Mouse (Mus musculus) lung, adult 2 months (tissue): ENCODE data around the gene Vmn2r106. TPM values are rescaled to one million over a fixed set of nuclear protein-coding genes. Genes with fewer than 3 reads are reported as not detected.

Experiments
- DNase-seq: peaks from one replicate; pipeline ENCODE4 v3.0.0; 2022
- H3K4me1 ChIP-seq: fragments of 200-500 bp; 2 replicates; pipeline ENCODE4 v1.6.1; 2011; ENCODE audit warnings: low read length; ENCODE audit not compliant: control insufficient read depth, insufficient read depth
- H3K4me3 ChIP-seq: fragments of 200-500 bp; replicated peaks from 2 replicates; pipeline ENCODE3; 2011; ENCODE audit warnings: low read depth, mild to moderate bottlenecking, control low read depth, low read length; ENCODE audit errors: extremely low read depth
- CTCF ChIP-seq: fragments of 200-500 bp; IDR thresholded peaks from 2 replicates; pipeline ENCODE4 v1.5.1; 2011; ENCODE audit warnings: mild to moderate bottlenecking, low read length, control low read depth; ENCODE audit not compliant: insufficient read depth
- POLR2A ChIP-seq: fragments of 200-500 bp; IDR thresholded peaks from 2 replicates; pipeline ENCODE4 v1.6.1; 2011; ENCODE audit warnings: low read depth, mild to moderate bottlenecking, control low read depth, low read length, borderline replicate concordance; ENCODE audit errors: extremely low read depth
- WGBS: fragments of 180-500 bp; shearing (Covaris S2); methylation state at CpG from one replicate; pipeline ENCODE4 v1.1.7; 2018; 5-methylcytosine and 5-hydroxymethylcytosine counted together
- polyA plus RNA-seq: library from polyadenylated mRNA; depleted of rRNA; stranded (reverse); fragments of >200 nt; gene quantifications from 2 replicates; pipeline ENCODE4 v1.2.3, GENCODE M21; 2012; rRNA removed

The Vmn2r106 gene
- not detected in 2 replicates for polyA plus RNA-seq

- H3K4me3 ChIP-seq = no peak within 1 kb of the TSS
- WGBS = 66% methylated on average over 1 of the region's 1 CpGs
Observed at GRCm38 (mm10) chr17:20285453-20285852, at the start of gene Vmn2r106. Gene Vmn2r106, minus strand, starts transcription at chr17:20285553.

GRCm38 (mm10) chr17:20305790-20306189, 20.4 kb upstream of the Vmn2r106 start:
- 89% methylated on average over 1 of the region's 1 CpGs for WGBS
- no peak for TF ChIP-seq CTCF
- no peak for TF ChIP-seq POLR2A

More at GRCm38 (mm10) chr17:20285453-20285852, at the start of gene Vmn2r106:
- no peaks in the 10 kb centered on the region for H3K4me1 ChIP-seq
- no peak for TF ChIP-seq CTCF
- TF ChIP-seq POLR2A = no peak
- DNase-seq = no peak

GRCm38 (mm10) chr17:20286906-20287305, 1.6 kb upstream of the Vmn2r106 start:
- Histone ChIP-seq H3K4me3 (no peak overlapping the region), H3K4me1 (no peaks in the 10 kb centered on the region)
- no peak for TF ChIP-seq CTCF
- TF ChIP-seq POLR2A = no peak
- no peak for DNase-seq

More at GRCm38 (mm10) chr17:20305790-20306189, 20.4 kb upstream of the Vmn2r106 start:
- no peak for DNase-seq
- Histone ChIP-seq H3K4me1 (no peaks in the 10 kb centered on the region), H3K4me3 (no peak overlapping the region)

- TF ChIP-seq POLR2A = no peak
- no peak for TF ChIP-seq CTCF
- no peaks in the 10 kb centered on the region for H3K4me1 ChIP-seq
- DNase-seq = no peak
- no peak overlapping the region for H3K4me3 ChIP-seq
- WGBS = 54% methylated on average over 4 of the region's 4 CpGs
Observed at GRCm38 (mm10) chr17:20255522-20255921, 29.8 kb downstream of the Vmn2r106 start.

GRCm38 (mm10) chr17:20234952-20235351, 50.4 kb downstream of the Vmn2r106 start, which contains the start of gene Vmn2r105:
Gene Vmn2r105, minus strand, starts transcription at chr17:20235052.
- TF ChIP-seq POLR2A (no peak), CTCF (no peak)
- DNase-seq = no peak
- WGBS = 62% methylated on average over 2 of the region's 2 CpGs
- H3K4me1 ChIP-seq = no peaks in the 10 kb centered on the region
- H3K4me3 ChIP-seq = no peak within 1 kb of the TSS

Other genes starting within 250 kb of the Vmn2r106 start
- not detected in 2 replicates for gene Vmn2r104, start 237.2 kb downstream of the Vmn2r106 start, polyA plus RNA-seq
- not detected in 2 replicates for gene Fpr-rs7, start 171.3 kb downstream of the Vmn2r106 start, polyA plus RNA-seq
- gene Fpr-rs6, start 102.5 kb downstream of the Vmn2r106 start, polyA plus RNA-seq = not detected in 2 replicates
- not detected in 2 replicates for gene Vmn2r105, start 50.5 kb downstream of the Vmn2r106 start, polyA plus RNA-seq
- gene Vmn2r107, start 59.7 kb upstream of the Vmn2r106 start, polyA plus RNA-seq = not detected in 2 replicates
- gene Vmn1r224, start 128.6 kb upstream of the Vmn2r106 start, polyA plus RNA-seq = not detected in 2 replicates
- gene Vmn2r108, start 195.8 kb upstream of the Vmn2r106 start, polyA plus RNA-seq = not detected in 2 replicates
- gene Vmn1r225, start 212.6 kb upstream of the Vmn2r106 start, polyA plus RNA-seq = not detected in 2 replicates